Mouse (Mus musculus): Measurements from ENCODE around the gene Klc4.

- TF ChIP-seq CTCF (IDR thresholded peaks at IDR 0.05; ENCODE audit: borderline replicate concordance, extremely low read depth, insufficient read depth, insufficient read length) (no peak), POLR2A (IDR thresholded peaks at IDR 0.05; ENCODE audit: borderline replicate concordance, extremely low read depth, insufficient read depth, insufficient read length, poor library complexity, severe bottlenecking) (no peak)
Measured at GRCm38 (mm10) chr17:46656054-46656453, 10.2 kb upstream of the Klc4 start.
